Mouse (Mus musculus) ES-E14 (cell line): ENCODE measurements around the gene Adgrd1. TPM values are rescaled to one million over a fixed set of nuclear protein-coding genes. Genes with fewer than 3 reads are reported as not detected.

Experiments used
- DNase-seq: peaks from one replicate; pipeline ENCODE4 v3.0.0-alpha.2; 2013; ENCODE audit warnings: low read depth, low spot score
- H3K27ac ChIP-seq: 2 replicates; pipeline ENCODE4 v1.5.1; 2012; ENCODE audit warnings: low read depth, mild to moderate bottlenecking, low read length, moderate library complexity, mixed read lengths; ENCODE audit not compliant: poor library complexity, insufficient read depth, severe bottlenecking
- H3K36me3 ChIP-seq: 2 replicates; pipeline ENCODE4 v1.6.1; 2012; ENCODE audit warnings: mild to moderate bottlenecking, low read length, moderate library complexity, mixed read lengths; ENCODE audit not compliant: control insufficient read depth, poor library complexity, insufficient read depth, severe bottlenecking
- H3K4me1 ChIP-seq, 2 experiments: fragments of 150-350 bp in 1 of 2; sonication (generic) in 1 of 2; 2 replicates each; pipeline ENCODE4 v1.6.1; 2012; ENCODE audit warnings: low read length in 2 of 2, mild to moderate bottlenecking in 1 of 2, mixed read lengths in 1 of 2; ENCODE audit not compliant: control insufficient read depth in 2 of 2, insufficient read depth in 2 of 2, poor library complexity in 1 of 2
- H3K4me3 ChIP-seq, 2 experiments: fragments of 150-350 bp in 1 of 2; sonication (generic) in 1 of 2; 2 replicates each; pipeline ENCODE4 v1.5.1; 2012; ENCODE audit warnings: low read length in 2 of 2, low read depth in 1 of 2, mild to moderate bottlenecking in 1 of 2, mixed read lengths in 1 of 2; ENCODE audit not compliant: insufficient read depth in 1 of 2, poor library complexity in 1 of 2, severe bottlenecking in 1 of 2
- H3K9ac ChIP-seq: 2 replicates; pipeline ENCODE4 v1.6.1; 2012; ENCODE audit warnings: low read depth, mild to moderate bottlenecking, low read length, mixed read lengths; ENCODE audit not compliant: poor library complexity, insufficient read depth, severe bottlenecking
- H3K9me3 ChIP-seq: fragments of 150-350 bp; sonication (generic); 2 replicates; pipeline ENCODE4 v1.6.1; 2012; ENCODE audit warnings: low read depth, mild to moderate bottlenecking, low read length; ENCODE audit not compliant: control insufficient read depth, insufficient read depth
- CHD2 ChIP-seq: IDR thresholded peaks from 2 replicates; pipeline ENCODE4 v1.6.1; 2014; ENCODE audit warnings: mild to moderate bottlenecking, low read depth, low read length, inconsistent platforms
- HCFC1 ChIP-seq: IDR thresholded peaks from 2 replicates; pipeline ENCODE4 v1.6.1; 2012; ENCODE audit warnings: low read length, inconsistent platforms, borderline replicate concordance; ENCODE audit not compliant: insufficient read depth
- MAFK ChIP-seq: IDR thresholded peaks from 2 replicates; pipeline ENCODE4 v1.6.1; 2014; ENCODE audit warnings: mild to moderate bottlenecking, low read depth, low read length, inconsistent platforms; ENCODE audit not compliant: insufficient read depth
- ZC3H11A ChIP-seq: IDR thresholded peaks from 2 replicates; pipeline ENCODE4 v1.6.1; 2012; ENCODE audit warnings: low read depth, mild to moderate bottlenecking, inconsistent platforms, low read length, borderline replicate concordance
- ZNF384 ChIP-seq: IDR thresholded peaks from 2 replicates; pipeline ENCODE4 v1.6.1; 2012; ENCODE audit warnings: low read depth, low read length, inconsistent platforms
- in situ Hi-C, 2 experiments: fragments of 600-800 bp; cut with MboI; formaldehyde crosslinking; loops; one replicate each; pipeline ENCODE4 v1.15.1; 2025; ENCODE audit warnings: low sequenced_read_pairs in 2 of 2, inconsistent platforms in 1 of 2; ENCODE audit not compliant: unreplicated experiment in 2 of 2
- total RNA-seq: library from RNA; depleted of rRNA; stranded (reverse); fragments of 300-350 nt; gene quantifications from 2 replicates; pipeline ENCODE4 v1.2.3, GENCODE M21; 2012

Gene Adgrd1
- total RNA-seq, 1 experiment: 1.1 TPM

GRCm38 (mm10) chr5:129196971-129197519 is 100.5 kb downstream of the Adgrd1 start:
- in situ Hi-C loops: loop anchor here (25.0 kb wide), 1 partner anchor 390 kb away; the partner anchor contains the start of gene Mmp17 (in 2 of the 2)
- Histone ChIP-seq H3K36me3 (no peaks in the 10 kb centered on the region), H3K27ac (no peak overlapping the region), H3K9ac (no peak overlapping the region), H3K9me3 (no peaks in the 10 kb centered on the region), H3K4me1 (peaks cover 0 to 12% of the 10 kb centered on the region in 2 experiments; a peak in 2 of 4 replicates), H3K4me3 (no peak overlapping the region)
- TF ChIP-seq CHD2 (no peak), HCFC1 (no peak), MAFK (no peak), ZNF384 (no peak), ZC3H11A (no peak)
- no peak for DNase-seq

- no peak for TF ChIP-seq ZC3H11A
- TF ChIP-seq MAFK: no peak
- in situ Hi-C loops: no loop called here
Measured at GRCm38 (mm10) chr5:129200132-129200531, 103.6 kb downstream of the Adgrd1 start.

GRCm38 (mm10) chr5:129208279-129208678 is 111.7 kb downstream of the Adgrd1 start:
- Histone ChIP-seq H3K4me1 (no peaks in the 10 kb centered on the region), H3K9me3 (no peaks in the 10 kb centered on the region), H3K9ac (no peak overlapping the region), H3K4me3 (no peak overlapping the region), H3K27ac (no peak overlapping the region), H3K36me3 (no peaks in the 10 kb centered on the region)
- in situ Hi-C loops: no loop called here
- DNase-seq: no peak
- no peak for TF ChIP-seq HCFC1
- no peak for TF ChIP-seq ZNF384
- no peak for TF ChIP-seq MAFK
- no peak for TF ChIP-seq CHD2
- TF ChIP-seq ZC3H11A: no peak

More at GRCm38 (mm10) chr5:129200132-129200531, 103.6 kb downstream of the Adgrd1 start:
- no peak overlapping the region for H3K4me3 ChIP-seq
- H3K36me3 ChIP-seq: no peaks in the 10 kb centered on the region
- no peak overlapping the region for H3K27ac ChIP-seq
- H3K9ac ChIP-seq: no peak overlapping the region
- no peak for DNase-seq
- peaks cover 0 to 9% of the 10 kb centered on the region in 2 experiments; a peak in 2 of 4 replicates for H3K4me1 ChIP-seq
- no peaks in the 10 kb centered on the region for H3K9me3 ChIP-seq

- TF ChIP-seq ZNF384 (no peak), MAFK (no peak), HCFC1 (no peak), ZC3H11A (no peak), CHD2 (no peak)
- Histone ChIP-seq H3K4me1 (no peaks in the 10 kb centered on the region), H3K4me3 (no peak overlapping the region), H3K9ac (no peak overlapping the region), H3K36me3 (no peaks in the 10 kb centered on the region), H3K9me3 (no peaks in the 10 kb centered on the region), H3K27ac (no peak overlapping the region)
- in situ Hi-C loops: no loop called here
- no peak for DNase-seq
Measured at GRCm38 (mm10) chr5:129208845-129209244, 112.3 kb downstream of the Adgrd1 start.

GRCm38 (mm10) chr5:129211385-129212031 is 115.0 kb downstream of the Adgrd1 start:
- no peak for TF ChIP-seq ZC3H11A
- no peak for TF ChIP-seq MAFK
- no peak for TF ChIP-seq HCFC1
- no peak for TF ChIP-seq ZNF384
- no peak for TF ChIP-seq CHD2
- no peak overlapping the region for H3K4me3 ChIP-seq
- no peak for DNase-seq
- H3K9me3 ChIP-seq: no peaks in the 10 kb centered on the region
- in situ Hi-C loops: no loop called here
- H3K9ac ChIP-seq: no peak overlapping the region
- H3K4me1 ChIP-seq: peaks cover 2 to 4% of the 10 kb centered on the region in 2 experiments; a peak in 2 of 4 replicates
- no peak overlapping the region for H3K27ac ChIP-seq
- H3K36me3 ChIP-seq: no peaks in the 10 kb centered on the region
